Mouse (Mus musculus): ENCODE data around the gene Pgm2l1.

The Pgm2l1 gene

GRCm38 (mm10) chr7:100227158-100227875, at the start of gene Pgm2l1:
Gene Pgm2l1 (plus strand): TSS chr7:100227394.
- ATAC-seq (ENCODE audit: insufficient number of reproducible peaks, low FRiP score, low TSS enrichment) = peak; percentile 95

GRCm38 (mm10) chr7:100178016-100178890, 48.9 kb upstream of the Pgm2l1 start:
- ATAC-seq (ENCODE audit: insufficient number of reproducible peaks, low FRiP score, low TSS enrichment) = no peak

GRCm38 (mm10) chr7:100178891-100179233, 48.3 kb upstream of the Pgm2l1 start:
- no peak for ATAC-seq (ENCODE audit: insufficient number of reproducible peaks, low FRiP score, low TSS enrichment)

GRCm38 (mm10) chr7:100179394-100179793, 47.8 kb upstream of the Pgm2l1 start:
- ATAC-seq (ENCODE audit: insufficient number of reproducible peaks, low FRiP score, low TSS enrichment) = no peak

- no peak for ATAC-seq (ENCODE audit: insufficient number of reproducible peaks, low FRiP score, low TSS enrichment)
These were observed 47.3 kb upstream of the Pgm2l1 start for GRCm38 (mm10) chr7:100179836-100180407.

GRCm38 (mm10) chr7:100181176-100181575, 46.0 kb upstream of the Pgm2l1 start:
- no peak for ATAC-seq (ENCODE audit: insufficient number of reproducible peaks, low FRiP score, low TSS enrichment)

GRCm38 (mm10) chr7:100181614-100182013, 45.6 kb upstream of the Pgm2l1 start:
- no peak for ATAC-seq (ENCODE audit: insufficient number of reproducible peaks, low FRiP score, low TSS enrichment)

- no peak for ATAC-seq (ENCODE audit: insufficient number of reproducible peaks, low FRiP score, low TSS enrichment)
These were observed 44.8 kb upstream of the Pgm2l1 start for GRCm38 (mm10) chr7:100182388-100182787.

GRCm38 (mm10) chr7:100187601-100188000, 39.6 kb upstream of the Pgm2l1 start:
- ATAC-seq (ENCODE audit: insufficient number of reproducible peaks, low FRiP score, low TSS enrichment) = no peak

- no peak for ATAC-seq (ENCODE audit: insufficient number of reproducible peaks, low FRiP score, low TSS enrichment)
These were observed 37.0 kb upstream of the Pgm2l1 start for GRCm38 (mm10) chr7:100190167-100190566.

- ATAC-seq (ENCODE audit: insufficient number of reproducible peaks, low FRiP score, low TSS enrichment) = peak; percentile 64; the same call in 1 of the 2 replicates
These were observed 36.4 kb upstream of the Pgm2l1 start for GRCm38 (mm10) chr7:100190778-100191177.

GRCm38 (mm10) chr7:100201191-100201590, 26.0 kb upstream of the Pgm2l1 start:
- no peak for ATAC-seq (ENCODE audit: insufficient number of reproducible peaks, low FRiP score, low TSS enrichment)

- no peak for ATAC-seq (ENCODE audit: insufficient number of reproducible peaks, low FRiP score, low TSS enrichment)
These were observed 23.6 kb upstream of the Pgm2l1 start for GRCm38 (mm10) chr7:100203616-100204015.

- ATAC-seq (ENCODE audit: insufficient number of reproducible peaks, low FRiP score, low TSS enrichment) = no peak
These were observed 22.3 kb upstream of the Pgm2l1 start for GRCm38 (mm10) chr7:100204871-100205270.

- ATAC-seq (ENCODE audit: insufficient number of reproducible peaks, low FRiP score, low TSS enrichment) = no peak
These were observed 21.1 kb upstream of the Pgm2l1 start for GRCm38 (mm10) chr7:100206144-100206543.

GRCm38 (mm10) chr7:100207886-100208285, 19.3 kb upstream of the Pgm2l1 start:
- no peak for ATAC-seq (ENCODE audit: insufficient number of reproducible peaks, low FRiP score, low TSS enrichment)

GRCm38 (mm10) chr7:100214310-100214709, 12.9 kb upstream of the Pgm2l1 start:
- ATAC-seq (ENCODE audit: insufficient number of reproducible peaks, low FRiP score, low TSS enrichment) = no peak

GRCm38 (mm10) chr7:100215116-100215732, 12.0 kb upstream of the Pgm2l1 start:
- ATAC-seq (ENCODE audit: insufficient number of reproducible peaks, low FRiP score, low TSS enrichment) = peak; percentile 58; the same call in 1 of the 2 replicates

- no peak for ATAC-seq (ENCODE audit: insufficient number of reproducible peaks, low FRiP score, low TSS enrichment)
These were observed 11.2 kb upstream of the Pgm2l1 start for GRCm38 (mm10) chr7:100215976-100216375.
